Mouse (Mus musculus) lung, embryonic 15.5 days (tissue): Measurements from ENCODE around the gene Myo9b. TPM values are rescaled to one million over a fixed set of nuclear protein-coding genes. Genes with fewer than 3 reads are reported as not detected.
"Not testable (repeated sequence)": the region's sequence is repeated elsewhere in the genome, so short reads cannot be mapped to it uniquely, and the experiment has no call there.

Experiments used
- ATAC-seq: fragments of 200-750 bp; cut with Nextera tagmentation; 2 replicates; pipeline ENCODE4 v1.8.0; 2017; ENCODE audit warnings: moderate number of reproducible peaks, borderline replicate concordance; ENCODE audit not compliant: low FRiP score, low TSS enrichment; ENCODE audit errors: extremely low read depth
- H3K27ac ChIP-seq: fragments of 300-500 bp; sonication (generic); 2 replicates; pipeline ENCODE4 v1.5.1; 2015; ENCODE audit warnings: moderate library complexity, mild to moderate bottlenecking, inconsistent platforms
- H3K27me3 ChIP-seq: fragments of 300-500 bp; sonication (generic); 2 replicates; pipeline ENCODE4 v1.6.1; 2015; ENCODE audit warnings: inconsistent platforms
- H3K36me3 ChIP-seq: fragments of 300-500 bp; sonication (generic); 2 replicates; pipeline ENCODE4 v1.6.1; 2015; ENCODE audit warnings: inconsistent platforms
- H3K4me1 ChIP-seq: fragments of 300-500 bp; sonication (generic); 2 replicates; pipeline ENCODE4 v1.6.1; 2015; ENCODE audit warnings: inconsistent platforms
- H3K4me2 ChIP-seq: fragments of 300-500 bp; sonication (generic); 2 replicates; pipeline ENCODE4 v1.6.1; 2015; ENCODE audit warnings: inconsistent platforms, mild to moderate bottlenecking, moderate library complexity
- H3K4me3 ChIP-seq: fragments of 300-500 bp; sonication (generic); 2 replicates; pipeline ENCODE4 v1.5.1; 2015; ENCODE audit warnings: mild to moderate bottlenecking, inconsistent platforms
- H3K9ac ChIP-seq: fragments of 300-500 bp; sonication (generic); 2 replicates; pipeline ENCODE4 v1.6.1; 2015; ENCODE audit warnings: inconsistent platforms
- H3K9me3 ChIP-seq: fragments of 300-500 bp; sonication (generic); 2 replicates; pipeline ENCODE4 v1.6.1; 2016; ENCODE audit warnings: inconsistent platforms
- WGBS: fragments of 180-500 bp; shearing (Covaris S2); methylation state at CpG from one replicate; pipeline ENCODE4 v1.1.7; 2015; 5-methylcytosine and 5-hydroxymethylcytosine counted together
- polyA plus RNA-seq: library from polyadenylated mRNA; unstranded; fragments of >200 nt; fragmentation: Nextera tagmentation; extraction: Ambion mirVana; gene quantifications from 2 replicates; pipeline ENCODE4 v1.2.1, GENCODE M21; 2015

Myo9b gene
- polyA plus RNA-seq, 1 experiment from 2014 or later: 18.5 TPM

- ATAC-seq: no peak
- H3K4me3 ChIP-seq: no peak overlapping the region
- no peaks in the 10 kb centered on the region for H3K27me3 ChIP-seq
- 86% methylated on average over 3 of the region's 3 CpGs for WGBS
- H3K36me3 ChIP-seq: peaks cover 46% of the 10 kb centered on the region
- no peak overlapping the region for H3K9ac ChIP-seq
- no peak overlapping the region for H3K4me2 ChIP-seq
- no peak overlapping the region for H3K27ac ChIP-seq
- H3K9me3 ChIP-seq: no peaks in the 10 kb centered on the region
- H3K4me1 ChIP-seq: no peaks in the 10 kb centered on the region
Observed at GRCm38 (mm10) chr8:71322939-71323338, 50.4 kb downstream of the Myo9b start.

GRCm38 (mm10) chr8:71324848-71325247 is 52.3 kb downstream of the Myo9b start:
- H3K36me3 ChIP-seq: peaks cover 60% of the 10 kb centered on the region
- no peak overlapping the region for H3K27ac ChIP-seq
- no peaks in the 10 kb centered on the region for H3K27me3 ChIP-seq
- no peaks in the 10 kb centered on the region for H3K4me1 ChIP-seq
- H3K4me3 ChIP-seq: no peak overlapping the region
- H3K9me3 ChIP-seq: no peaks in the 10 kb centered on the region
- no peak for ATAC-seq
- no peak overlapping the region for H3K4me2 ChIP-seq
- WGBS: 81% methylated on average over 1 of the region's 1 CpGs
- H3K9ac ChIP-seq: no peak overlapping the region

- peaks cover 14% of the 10 kb centered on the region for H3K36me3 ChIP-seq
- not testable (repeated sequence) for H3K4me1 ChIP-seq, ATAC-seq, H3K4me2 ChIP-seq, H3K4me3 ChIP-seq, H3K27ac ChIP-seq, H3K9me3 ChIP-seq, H3K9ac ChIP-seq, H3K27me3 ChIP-seq
- WGBS: 91% methylated on average over 6 of the region's 6 CpGs
Observed at GRCm38 (mm10) chr8:71337834-71338233, 65.3 kb downstream of the Myo9b start.

- H3K27ac ChIP-seq: no peak overlapping the region
- peaks cover 19% of the 10 kb centered on the region for H3K36me3 ChIP-seq
- ATAC-seq: no peak
Observed at GRCm38 (mm10) chr8:71340625-71341024, 68.1 kb downstream of the Myo9b start.

GRCm38 (mm10) chr8:71346581-71346980 is 74.1 kb downstream of the Myo9b start:
- no peaks in the 10 kb centered on the region for H3K27me3 ChIP-seq

More at GRCm38 (mm10) chr8:71340625-71341024, 68.1 kb downstream of the Myo9b start:
- Histone ChIP-seq H3K9me3 (no peaks in the 10 kb centered on the region), H3K9ac (no peak overlapping the region), H3K4me2 (no peak overlapping the region), H3K4me3 (no peak overlapping the region), H3K27me3 (no peaks in the 10 kb centered on the region), H3K4me1 (no peaks in the 10 kb centered on the region)
- 67% methylated on average over 5 of the region's 5 CpGs for WGBS

GRCm38 (mm10) chr8:71351117-71351516 is 78.6 kb downstream of the Myo9b start:
- peaks cover 78% of the 10 kb centered on the region for H3K36me3 ChIP-seq
- no peaks in the 10 kb centered on the region for H3K4me1 ChIP-seq
- no peaks in the 10 kb centered on the region for H3K9me3 ChIP-seq
- no peak for ATAC-seq
- H3K4me3 ChIP-seq: no peak overlapping the region
- H3K9ac ChIP-seq: no peak overlapping the region
- WGBS: 60% methylated on average over 3 of the region's 3 CpGs
- no peaks in the 10 kb centered on the region for H3K27me3 ChIP-seq
- no peak overlapping the region for H3K4me2 ChIP-seq
- H3K27ac ChIP-seq: no peak overlapping the region

More at GRCm38 (mm10) chr8:71346581-71346980, 74.1 kb downstream of the Myo9b start:
- H3K4me1 ChIP-seq: no peaks in the 10 kb centered on the region
- no peak overlapping the region for H3K4me3 ChIP-seq
- no peak overlapping the region for H3K9ac ChIP-seq
- no peak for ATAC-seq
- no peaks in the 10 kb centered on the region for H3K9me3 ChIP-seq
- peaks cover 69% of the 10 kb centered on the region for H3K36me3 ChIP-seq
- WGBS: 80% methylated on average over 1 of the region's 1 CpGs
- H3K27ac ChIP-seq: no peak overlapping the region
- no peak overlapping the region for H3K4me2 ChIP-seq

GRCm38 (mm10) chr8:71351520-71351919 is 79.0 kb downstream of the Myo9b start:
- no peaks in the 10 kb centered on the region for H3K27me3 ChIP-seq
- H3K4me2 ChIP-seq: no peak overlapping the region
- peaks cover 77% of the 10 kb centered on the region for H3K36me3 ChIP-seq
- H3K9me3 ChIP-seq: no peaks in the 10 kb centered on the region
- H3K27ac ChIP-seq: no peak overlapping the region
- no peaks in the 10 kb centered on the region for H3K4me1 ChIP-seq
- WGBS: 79% methylated on average over 1 of the region's 1 CpGs
- ATAC-seq: no peak
- no peak overlapping the region for H3K9ac ChIP-seq
- H3K4me3 ChIP-seq: no peak overlapping the region

- Histone ChIP-seq H3K4me2 (no peak overlapping the region), H3K27me3 (no peaks in the 10 kb centered on the region), H3K4me3 (no peak overlapping the region), H3K9ac (no peak overlapping the region), H3K4me1 (no peaks in the 10 kb centered on the region), H3K36me3 (peaks cover 36% of the 10 kb centered on the region), H3K9me3 (no peaks in the 10 kb centered on the region), H3K27ac (no peak overlapping the region)
- 78% methylated on average over 3 of the region's 3 CpGs for WGBS
- no peak for ATAC-seq
Observed at GRCm38 (mm10) chr8:71358026-71358425, 85.5 kb downstream of the Myo9b start.

- H3K27me3 ChIP-seq: no peaks in the 10 kb centered on the region
Observed at GRCm38 (mm10) chr8:71366771-71367528, 94.4 kb downstream of the Myo9b start, which contains the start of gene Use1. Gene Use1, plus strand, starts transcription at chr8:71366848.

GRCm38 (mm10) chr8:71367529-71368176 is 95.1 kb downstream of the Myo9b start:
- ATAC-seq: no peak; the same call in 1 of the 2 replicates
- peak overlapping the region; percentile 80 for H3K9ac ChIP-seq
- H3K36me3 ChIP-seq: peaks cover 10% of the 10 kb centered on the region; the same call in 1 of the 2 replicates
- H3K27ac ChIP-seq: peak overlapping the region; percentile 93
- H3K4me3 ChIP-seq: peak overlapping the region; percentile 73
- no peaks in the 10 kb centered on the region for H3K27me3 ChIP-seq
- WGBS: 35% methylated on average over 17 of the region's 17 CpGs
- H3K9me3 ChIP-seq: no peaks in the 10 kb centered on the region
- peaks cover 24% of the 10 kb centered on the region for H3K4me1 ChIP-seq
- peak overlapping the region; percentile 83 for H3K4me2 ChIP-seq

More at GRCm38 (mm10) chr8:71366771-71367528, 94.4 kb downstream of the Myo9b start, which contains the start of gene Use1:
- Histone ChIP-seq H3K36me3 (peaks cover 10% of the 10 kb centered on the region; the same call in 1 of the 2 replicates), H3K4me2 (peak within 1 kb of the TSS; percentile 83), H3K4me1 (peaks cover 24% of the 10 kb centered on the region), H3K27ac (peak within 1 kb of the TSS; percentile 93), H3K9me3 (no peaks in the 10 kb centered on the region), H3K9ac (peak within 1 kb of the TSS; percentile 80), H3K4me3 (peak within 1 kb of the TSS; percentile 73)
- peak; percentile 86 for ATAC-seq
- under 1% methylated on average over 56 of the region's 56 CpGs for WGBS

GRCm38 (mm10) chr8:71368366-71368765 is 95.9 kb downstream of the Myo9b start:
- Histone ChIP-seq H3K4me2 (peak overlapping the region; percentile 83), H3K27me3 (no peaks in the 10 kb centered on the region), H3K9ac (no peak overlapping the region), H3K27ac (no peak overlapping the region), H3K36me3 (peaks cover 10% of the 10 kb centered on the region; the same call in 1 of the 2 replicates), H3K4me1 (peaks cover 24% of the 10 kb centered on the region), H3K4me3 (peak overlapping the region; percentile 73; the same call in 1 of the 2 replicates), H3K9me3 (no peaks in the 10 kb centered on the region)
- ATAC-seq: no peak
